Mouse (Mus musculus) C2C12 (cell line): Measurements from ENCODE around the gene Nans.

Experiments used
- CTCF ChIP-seq: IDR thresholded peaks from one replicate; pipeline ENCODE4 v1.5.1; 2011; ENCODE audit not compliant: control insufficient read depth, insufficient read depth, insufficient read length
- USF1 ChIP-seq: IDR thresholded peaks from one replicate; pipeline ENCODE4 v1.6.1; 2011; ENCODE audit warnings: low read depth, mild to moderate bottlenecking, control low read depth, moderate library complexity

- TF ChIP-seq CTCF (no peak), USF1 (no peak)
These were observed 46.2 kb downstream of the Nans start for GRCm38 (mm10) chr4:46535094-46535830.
